In the genomic region with DNA sequence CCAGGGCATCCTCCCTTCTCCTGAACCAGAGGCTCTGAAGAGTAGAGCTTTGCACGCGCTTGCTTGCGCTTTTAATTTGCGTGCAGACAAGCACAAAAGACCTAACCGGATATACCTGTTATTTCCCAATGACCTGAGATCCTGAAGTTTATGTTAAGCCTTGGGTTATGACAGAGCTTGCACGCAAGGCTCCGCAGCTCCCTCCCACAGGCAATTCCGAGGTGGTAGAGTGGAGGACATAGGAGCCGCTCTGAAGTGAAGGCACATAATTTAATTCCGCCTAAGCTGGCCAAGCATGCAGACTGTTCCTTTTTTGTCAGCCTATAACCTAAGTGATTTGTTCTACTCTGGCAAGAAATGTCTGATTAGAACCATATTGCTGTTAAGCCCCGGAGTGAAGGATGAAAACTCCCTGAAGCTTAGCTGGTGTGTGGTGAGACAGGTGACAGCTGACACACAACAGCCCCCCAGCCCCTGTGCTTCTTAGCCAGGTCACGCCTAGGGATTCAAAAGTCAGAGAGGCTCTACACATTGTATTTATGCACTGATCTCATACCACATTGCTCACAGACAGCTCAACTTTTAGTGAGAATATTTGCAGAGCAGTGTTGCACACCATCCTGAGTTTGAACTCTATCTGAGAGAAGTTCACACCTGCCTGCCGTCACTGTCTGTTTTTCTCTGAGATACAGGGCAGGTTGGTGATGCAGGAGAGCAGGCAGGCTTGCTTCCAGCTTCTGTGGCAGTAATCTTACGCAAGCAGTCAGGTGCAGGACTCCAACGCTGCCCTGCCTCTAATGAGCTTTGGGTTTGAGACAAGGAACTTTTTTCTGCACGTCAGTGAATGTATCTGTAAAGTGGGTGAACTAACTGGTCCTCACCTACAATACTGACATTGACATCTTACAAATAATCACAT, we compare ENCODE assay signal across 11 mouse cellular contexts. TPM values are rescaled to one million over a fixed set of nuclear protein-coding genes. Genes with fewer than 3 reads are reported as not detected.
DNase-seq lines count a peak whose midpoint lies in the region; ATAC-seq lines count a peak whose summit lies in the region.
"Had no signal": no experiment of that assay in that cellular context is flagged by ENCODE, and none has a peak within 500 bp of the region (broad histone marks: within the 10 kb centered on the region; RNA-seq: fewer than 3 reads in every experiment).

No protein-coding gene starts in this region.

- no peaks in the 10 kb centered on the region for H3K9me3 ChIP-seq in lung, embryonic 16.5 days (ENCODE audit: control insufficient read depth, low read length)
- H3K9me3 ChIP-seq: liver, embryonic 15.5 days had no signal

- WGBS in lung, embryonic 16.5 days: 13% methylated on average over 16 of the region's 16 CpGs

- 0 out of 2 replicates have a peak overlapping the region, but pooled peaks have one; percentile 3 for H3K9ac ChIP-seq in lung, embryonic 16.5 days (ENCODE audit: low read length)
- H3K9ac ChIP-seq: liver, embryonic 15.5 days had no signal

- H3K4me1 ChIP-seq in lung, embryonic 16.5 days (replicated peaks; ENCODE audit: control insufficient read depth, insufficient read depth, low read length): peaks cover 14% of the 10 kb centered on the region
- H3K4me1 ChIP-seq: liver, embryonic 15.5 days had no signal

- peak overlapping the region; percentile 42 for H3K4me2 ChIP-seq in lung, embryonic 16.5 days (ENCODE audit: low read depth, low read length)
- H3K4me2 ChIP-seq: liver, embryonic 15.5 days had no signal

- DNase-seq in embryo, embryonic 10 days (ENCODE audit: low spot score): peak; percentile 60
- no peak for DNase-seq in embryo, embryonic 9.5 days (ENCODE audit: extremely low spot score)
- DNase-seq in retina, postnatal 1 day: peak; percentile 36
- no peak for DNase-seq in retina, embryonic 14.5 days (ENCODE audit: low spot score)
- peak; percentile 26 for DNase-seq in yolk sac, embryonic 10.5 days (ENCODE audit: low spot score)
- DNase-seq in gastrocnemius, adult 18-20 months (ENCODE audit: low spot score): no peak
- no peak for DNase-seq in right cerebral cortex, postnatal 36 days (ENCODE audit: low spot score in 2 of 2)
- DNase-seq: thymus, postnatal 36 days had no signal

- peak overlapping the region; percentile 15 for H3K4me3 ChIP-seq in lung, embryonic 16.5 days (ENCODE audit: low read length)
- H3K4me3 ChIP-seq: liver, embryonic 15.5 days had no signal

- H3K36me3 ChIP-seq in lung, embryonic 16.5 days (ENCODE audit: control insufficient read depth, insufficient read depth, low read length): no peaks in the 10 kb centered on the region
- H3K36me3 ChIP-seq: liver, embryonic 15.5 days had no signal

- ATAC-seq in lung, embryonic 16.5 days (ENCODE audit: low read depth): peak; percentile 60
- ATAC-seq: Patski had no signal

- H3K27me3 ChIP-seq in lung, embryonic 16.5 days (ENCODE audit: control insufficient read depth, insufficient read depth, low read depth, low read length): peaks cover 2% of the 10 kb centered on the region; the same call in 1 of the 2 replicates
- H3K27me3 ChIP-seq: Patski had no signal

- peak overlapping the region; percentile 7 for H3K27ac ChIP-seq in lung, embryonic 16.5 days (ENCODE audit: low read length)
- H3K27ac ChIP-seq: liver, embryonic 15.5 days had no signal

RNA-seq across cellular contexts. Expression of a gene that starts 14.0 kb away (rescaled TPM):
- polyA plus RNA-seq in lung, embryonic 16.5 days (2015; fragmentation: Nextera tagmentation; extraction: Ambion mirVana): 5.1 and 5.3 TPM in 2 replicates
- 1 to 10 TPM in 1 of 2 experiments, under 1 TPM in 1; 0.89 to 1.0 TPM for total RNA-seq in gastrocnemius, adult 18-20 months (2021)

Comparison
In these comparisons a context has a peak if more than half of its experiments do, and no peak if none do; other contexts are left out.
1. DNase-seq: peak in embryo, embryonic 10 days (single experiment), retina, postnatal 1 day (single experiment) and yolk sac, embryonic 10.5 days (single experiment); none in embryo, embryonic 9.5 days (single experiment), retina, embryonic 14.5 days (single experiment), gastrocnemius, adult 18-20 months (single experiment) and right cerebral cortex, postnatal 36 days (0 of 2).